Mouse (Mus musculus) heart, adult 8-10 months (tissue): ENCODE data around the gene Padi2. TPM values are rescaled to one million over a fixed set of nuclear protein-coding genes. Genes with fewer than 3 reads are reported as not detected.

ENCODE experiments used
- DNase-seq: peaks from one replicate; pipeline ENCODE4 v3.0.0; 2022; ENCODE audit warnings: low spot score
- total RNA-seq, 4 experiments: library from RNA; stranded (reverse); gene quantifications; 2 replicates each; pipeline ENCODE4 v1.2.4; 2022

The Padi2 gene
- total RNA-seq, result 1 to 10 TPM in 3 of 4 experiments, under 1 TPM in 1; 0.72 to 1.3 (median 1.2) TPM

GRCm38 (mm10) chr4:140906076-140906826, at the start of gene Padi2:
Gene Padi2, plus strand, starts transcription at chr4:140906344.
- DNase-seq, result peak; percentile 25

DNA sequence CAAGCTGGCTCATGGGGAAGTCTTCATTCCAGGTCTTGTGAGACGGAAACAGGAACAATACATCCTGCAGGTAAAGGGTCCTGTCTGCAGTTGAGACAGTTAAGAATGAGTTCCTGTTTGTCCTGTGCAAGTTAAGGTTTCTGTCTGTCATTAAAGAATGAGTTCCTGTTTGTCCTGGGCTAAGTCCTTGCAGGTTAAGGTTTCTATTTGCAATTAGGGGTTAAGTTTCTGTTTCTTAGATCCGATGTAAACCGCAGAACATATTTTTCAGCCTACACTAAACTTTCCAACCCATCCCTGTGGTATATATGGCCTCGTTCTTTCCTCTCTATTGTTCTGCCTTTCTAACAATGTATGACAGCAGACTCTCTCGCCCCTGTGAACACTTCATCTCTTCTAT, 49.1 kb upstream of the Padi2 start:
- no peak for DNase-seq

DNA sequence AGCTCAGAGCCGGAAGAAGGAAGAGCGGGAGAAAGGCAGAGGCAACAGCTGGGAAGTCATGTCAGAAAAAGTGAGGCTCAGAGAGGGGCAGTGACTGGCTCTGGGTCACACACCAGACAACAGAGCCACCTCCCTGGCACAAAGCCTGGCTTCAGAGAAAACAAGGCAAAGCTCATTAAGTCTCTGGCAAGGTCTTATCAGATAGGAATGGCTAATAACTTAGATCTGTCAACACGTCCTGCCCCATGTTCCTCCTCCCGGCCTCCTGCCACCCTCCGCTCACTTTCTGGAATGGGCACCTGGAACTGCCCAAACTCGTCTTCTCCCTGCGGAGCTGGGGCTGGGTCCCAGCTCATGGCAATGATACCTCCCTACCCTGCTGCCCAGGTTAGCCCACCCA, 48.3 kb upstream of the Padi2 start:
- DNase-seq, result no peak

DNA sequence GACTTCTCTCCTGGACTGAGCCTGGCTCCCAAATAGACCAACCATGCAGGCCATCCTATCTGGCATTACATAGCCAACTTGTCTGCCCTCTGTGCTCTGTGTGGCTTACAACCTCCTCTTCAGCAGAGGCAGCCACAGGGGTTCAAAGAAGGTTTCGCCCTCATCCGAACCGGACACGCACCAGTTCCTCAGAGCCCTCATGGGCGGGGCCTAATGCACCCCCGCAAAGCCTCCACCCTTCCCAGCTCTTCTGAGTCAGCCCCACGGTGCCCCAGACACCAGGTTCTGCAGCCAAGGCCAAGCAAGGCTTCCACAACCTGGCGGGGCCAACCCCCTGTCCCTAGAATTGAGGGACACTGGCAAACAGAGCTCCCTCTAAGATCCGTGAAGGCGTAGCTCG, 46.9 kb upstream of the Padi2 start:
- DNase-seq, result no peak

DNA sequence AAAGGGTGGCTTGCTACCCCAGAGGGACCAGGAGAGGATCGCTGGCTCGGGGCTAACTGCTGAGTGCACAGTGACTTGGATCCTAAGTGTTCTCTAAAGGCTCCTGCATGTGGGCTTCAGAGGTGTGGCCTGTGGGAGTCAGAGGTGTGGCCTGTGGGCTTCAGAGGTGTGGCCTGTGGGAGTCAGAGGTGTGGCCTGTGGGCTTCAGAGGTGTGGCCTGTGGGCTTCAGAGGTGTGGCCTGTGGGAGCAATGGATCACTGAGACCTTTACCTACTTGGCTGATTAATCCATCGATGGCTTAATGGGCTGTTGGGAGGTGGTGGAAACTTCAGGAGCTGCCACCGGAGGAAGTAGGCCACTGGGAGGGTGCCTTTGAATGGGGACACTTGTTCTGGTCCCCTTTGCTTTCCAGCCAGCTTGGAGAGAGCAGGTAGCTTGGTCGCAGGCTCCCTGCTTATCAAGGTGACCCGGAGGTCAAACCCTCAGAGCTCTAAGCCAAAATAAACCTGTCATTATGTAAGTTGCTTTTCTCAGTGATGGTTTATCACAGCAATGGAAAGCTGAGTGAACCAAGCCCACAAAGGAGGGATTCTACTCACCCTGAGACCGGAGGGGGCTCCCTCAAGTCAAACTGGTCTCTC, 45.9 kb upstream of the Padi2 start:
- DNase-seq, result no peak

GRCm38 (mm10) chr4:140860767-140861147, 45.4 kb upstream of the Padi2 start:
- DNase-seq, result no peak

GRCm38 (mm10) chr4:140862036-140862650, 44.0 kb upstream of the Padi2 start:
- DNase-seq, result no peak

GRCm38 (mm10) chr4:140868484-140869190, 37.5 kb upstream of the Padi2 start:
- no peak for DNase-seq

- DNase-seq, result no peak
Measured at GRCm38 (mm10) chr4:140869945-140870344, 36.2 kb upstream of the Padi2 start.

DNA sequence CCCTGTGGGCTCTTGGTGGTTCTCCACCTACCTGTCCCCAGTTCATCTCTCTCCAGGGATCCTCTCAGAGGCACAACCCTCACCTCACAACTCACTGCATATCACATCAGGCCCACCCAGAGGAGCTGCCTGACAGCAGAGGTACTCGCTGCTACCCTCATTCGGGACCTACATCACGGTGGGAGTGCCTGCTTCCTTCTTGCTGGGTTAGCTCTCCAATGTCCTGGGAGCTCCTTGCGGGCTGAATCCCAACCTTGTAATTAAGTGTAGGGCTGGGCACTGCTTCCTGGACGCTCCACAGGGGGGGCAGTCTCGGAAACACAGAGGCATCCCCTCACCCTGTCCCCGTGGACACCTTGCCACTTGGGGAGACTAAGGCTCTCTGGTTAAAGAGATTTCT, 35.3 kb upstream of the Padi2 start:
- DNase-seq, result no peak

- DNase-seq, result no peak
Measured at GRCm38 (mm10) chr4:140871376-140871775, 34.8 kb upstream of the Padi2 start.

DNA sequence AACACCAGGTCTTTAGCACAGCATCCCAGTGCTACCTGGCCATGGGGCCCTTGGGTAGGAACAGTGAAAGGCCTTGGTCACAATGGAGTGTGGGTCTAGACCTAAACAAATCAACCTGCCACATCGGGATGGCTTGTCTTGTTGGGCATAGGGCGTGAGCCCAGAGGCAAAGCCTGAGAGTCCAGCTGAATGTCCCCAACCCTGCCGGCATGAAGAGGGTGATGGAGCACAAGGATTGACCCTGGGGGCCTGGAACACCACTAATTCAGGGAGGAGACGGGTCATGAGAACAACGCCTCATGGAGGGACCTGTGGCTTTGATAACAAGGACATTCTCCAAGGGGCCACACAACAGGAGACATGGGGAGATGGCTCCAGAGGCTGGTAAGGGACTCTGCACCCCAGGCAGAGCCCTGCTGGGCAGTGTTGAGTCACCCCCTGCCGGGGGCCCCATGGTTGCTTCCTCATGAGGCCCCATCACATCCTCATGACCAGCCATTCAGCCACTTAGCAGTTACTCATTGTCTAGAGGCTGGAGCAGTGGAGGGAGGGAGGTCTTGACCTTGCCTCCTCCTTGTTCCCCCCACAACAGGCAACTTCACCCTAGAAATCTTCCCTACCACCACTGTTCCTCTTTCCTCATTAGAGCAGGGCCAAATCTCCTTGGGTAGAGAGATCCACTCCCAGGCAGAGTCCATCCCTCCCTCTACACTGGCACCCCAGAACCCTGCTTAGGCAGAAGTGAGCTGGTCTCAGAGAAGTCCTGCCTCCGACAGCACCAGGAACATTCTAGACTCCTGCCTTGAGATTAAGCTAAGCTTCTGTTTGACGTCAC, 34.1 kb upstream of the Padi2 start:
- DNase-seq, result no peak

GRCm38 (mm10) chr4:140872686-140872992, 33.5 kb upstream of the Padi2 start:
- no peak for DNase-seq

GRCm38 (mm10) chr4:140873011-140873410, 33.1 kb upstream of the Padi2 start:
- DNase-seq, result no peak

GRCm38 (mm10) chr4:140876161-140876560, 30.0 kb upstream of the Padi2 start:
- DNase-seq, result no peak

DNA sequence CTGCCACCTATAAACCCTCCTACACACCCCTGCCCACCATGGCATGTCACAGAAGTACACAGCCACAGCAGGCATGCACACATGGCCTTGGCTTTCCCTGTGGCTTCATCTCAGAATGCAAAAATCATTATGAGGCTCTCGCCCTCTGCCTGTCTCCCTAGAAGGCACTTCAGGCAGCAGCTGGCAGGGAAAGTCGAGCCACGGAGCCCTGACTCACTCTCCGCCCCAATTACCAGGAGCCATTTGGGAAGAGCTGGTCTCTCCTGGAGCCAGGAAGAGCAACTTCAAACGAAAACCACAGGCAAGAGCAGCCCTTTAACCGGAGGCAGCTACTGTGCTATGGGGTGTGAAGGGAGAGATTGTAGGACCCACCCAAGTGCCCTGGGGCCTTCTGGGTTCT, 29.5 kb upstream of the Padi2 start:
- no peak for DNase-seq

- no peak for DNase-seq
Measured at GRCm38 (mm10) chr4:140877441-140877840, 28.7 kb upstream of the Padi2 start.

- no peak for DNase-seq
Measured at GRCm38 (mm10) chr4:140878655-140879054, 27.5 kb upstream of the Padi2 start.

GRCm38 (mm10) chr4:140879116-140879515, 27.0 kb upstream of the Padi2 start:
- DNase-seq, result no peak

- DNase-seq, result no peak
Measured at GRCm38 (mm10) chr4:140879739-140880138, 26.4 kb upstream of the Padi2 start.

- DNase-seq, result no peak
Measured at GRCm38 (mm10) chr4:140880207-140880606, 25.9 kb upstream of the Padi2 start.
